Mouse (Mus musculus): ENCODE measurements at regions not wholly inside any gene's neighbourhood (a gene's known extent, or its start where the extent isn't known, plus 50 kb on each side); places are given as distances from the start of the nearest gene placed in this dataset.

- WGBS = 77% methylated on average over 5 of the region's 5 CpGs
Observed at GRCm38 (mm10) chr4:56192516-56192915, 547.4 kb upstream of the Gm26657 start.

DNA sequence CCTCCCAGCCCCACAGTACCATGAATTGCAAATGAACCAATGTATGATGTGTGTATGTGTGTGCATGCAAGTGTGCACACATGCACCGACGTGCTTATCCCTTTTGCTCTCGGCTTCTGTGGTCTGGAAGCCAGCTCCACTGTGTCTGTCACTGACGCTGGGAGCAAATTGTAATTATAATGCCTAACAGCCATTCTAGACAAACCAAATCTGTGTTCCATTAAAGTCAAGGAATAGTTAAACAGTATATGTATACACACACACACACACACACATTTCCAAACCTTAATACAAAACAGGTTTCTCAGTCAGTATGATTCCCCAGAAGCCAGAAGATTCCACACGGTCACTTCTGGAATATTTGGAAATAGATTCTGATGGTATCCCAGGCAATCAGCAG, 560.3 kb upstream of the Gm26657 start:
- Histone ChIP-seq H3K4me3 (ENCODE audit: low read depth, low read length) (no peak overlapping the region), H3K27me3 (replicated peaks; ENCODE audit: control insufficient read depth, insufficient read depth, low read length) (no peaks in the 10 kb centered on the region), H3K9me3 (ENCODE audit: control insufficient read depth, low read length) (peaks cover 5% of the 10 kb centered on the region; the same call in 1 of the 2 replicates), H3K4me1 (ENCODE audit: control insufficient read depth, insufficient read depth, low read length) (peaks cover 10% of the 10 kb centered on the region; the same call in 1 of the 2 replicates), H3K36me3 (ENCODE audit: control insufficient read depth, insufficient read depth, low read length) (no peaks in the 10 kb centered on the region), H3K9ac (ENCODE audit: low read depth, low read length) (no peak overlapping the region), H3K4me2 (ENCODE audit: low read depth, low read length) (no peak overlapping the region), H3K27ac (replicated peaks; ENCODE audit: low read depth, low read length) (0 out of 2 replicates have a peak overlapping the region, but pooled peaks have one; percentile 71)
- 39% methylated on average over 5 of the region's 5 CpGs for WGBS
- DNase-seq (ENCODE audit: low spot score) (peak; percentile 81), ATAC-seq (ENCODE audit: low read depth) (0 out of 2 replicates have a peak, but pooled peaks have one; percentile 44)

More at GRCm38 (mm10) chr4:56192516-56192915, 547.4 kb upstream of the Gm26657 start:
- ATAC-seq (ENCODE audit: low read depth) (no peak), DNase-seq (ENCODE audit: low spot score) (no peak)
- H3K27me3 ChIP-seq (replicated peaks; ENCODE audit: control insufficient read depth, insufficient read depth, low read length) = no peaks in the 10 kb centered on the region
- no peak overlapping the region for H3K4me3 ChIP-seq (ENCODE audit: low read depth, low read length)
- no peak overlapping the region for H3K9ac ChIP-seq (ENCODE audit: low read depth, low read length)
- H3K4me1 ChIP-seq (ENCODE audit: control insufficient read depth, insufficient read depth, low read length) = no peaks in the 10 kb centered on the region
- no peaks in the 10 kb centered on the region for H3K9me3 ChIP-seq (ENCODE audit: control insufficient read depth, low read length)
- no peak overlapping the region for H3K27ac ChIP-seq (replicated peaks; ENCODE audit: low read depth, low read length)
- no peaks in the 10 kb centered on the region for H3K36me3 ChIP-seq (ENCODE audit: control insufficient read depth, insufficient read depth, low read length)
- H3K4me2 ChIP-seq (ENCODE audit: low read depth, low read length) = no peak overlapping the region

DNA sequence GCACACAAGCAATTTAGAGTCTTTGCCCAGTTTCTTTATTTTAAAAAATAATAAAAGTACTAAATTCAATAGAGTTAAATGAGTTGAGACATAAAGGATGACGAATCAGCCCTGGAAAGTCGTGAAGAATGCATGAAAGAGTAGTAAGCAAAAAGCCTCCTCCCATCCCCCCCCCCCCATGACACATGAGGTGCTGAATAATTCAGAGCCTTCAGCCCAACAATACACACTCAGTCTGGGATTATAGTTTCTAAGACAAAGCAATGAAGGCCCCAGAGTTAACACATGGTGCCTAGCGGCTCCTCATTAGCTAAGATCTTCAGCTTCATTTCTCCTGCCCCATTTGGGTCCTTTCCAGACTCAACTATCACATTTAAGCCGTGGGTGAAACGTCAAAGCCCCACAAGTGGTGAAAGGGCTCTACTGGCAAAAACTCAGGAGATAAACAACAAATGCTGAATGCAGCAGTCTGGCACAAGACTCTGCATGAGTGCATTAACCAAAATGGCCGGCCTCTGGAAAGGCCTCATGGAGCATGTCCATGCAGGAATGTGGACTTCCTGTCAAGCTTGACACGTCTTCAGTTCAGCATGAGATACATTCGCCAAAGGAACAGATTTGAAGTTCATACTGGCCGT, 560.9 kb upstream of the Gm26657 start:
- no peaks in the 10 kb centered on the region for H3K36me3 ChIP-seq (ENCODE audit: control insufficient read depth, insufficient read depth, low read length)
- peak; percentile 27 for DNase-seq (ENCODE audit: low spot score)
- H3K27me3 ChIP-seq (replicated peaks; ENCODE audit: control insufficient read depth, insufficient read depth, low read length) = no peaks in the 10 kb centered on the region
- 58% methylated on average over 9 of the region's 9 CpGs for WGBS
- peaks cover 10% of the 10 kb centered on the region; the same call in 1 of the 2 replicates for H3K4me1 ChIP-seq (ENCODE audit: control insufficient read depth, insufficient read depth, low read length)
- no peak overlapping the region for H3K4me2 ChIP-seq (ENCODE audit: low read depth, low read length)
- no peak for ATAC-seq (ENCODE audit: low read depth)
- peak overlapping the region; percentile 71; the same call in 1 of the 2 replicates for H3K27ac ChIP-seq (replicated peaks; ENCODE audit: low read depth, low read length)
- no peak overlapping the region for H3K4me3 ChIP-seq (ENCODE audit: low read depth, low read length)
- H3K9ac ChIP-seq (ENCODE audit: low read depth, low read length) = no peak overlapping the region
- H3K9me3 ChIP-seq (ENCODE audit: control insufficient read depth, low read length) = no peaks in the 10 kb centered on the region

DNA sequence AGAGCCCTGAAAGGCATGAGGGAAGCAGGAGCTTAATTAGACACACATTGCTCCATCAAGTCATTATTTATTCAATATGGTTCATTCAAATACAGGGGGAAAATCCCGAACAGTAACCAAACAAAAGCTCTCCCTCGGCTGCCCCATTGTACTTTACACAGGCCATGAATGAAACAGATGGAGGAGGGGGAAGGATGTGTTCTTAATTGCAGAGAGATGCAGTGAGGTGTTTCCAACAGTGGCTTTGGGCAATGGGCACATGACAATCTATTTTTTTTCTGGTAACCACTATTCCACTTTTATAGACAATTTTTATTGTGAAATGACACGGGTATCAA, 578.6 kb upstream of the Gm26657 start:
- H3K27ac ChIP-seq (replicated peaks; ENCODE audit: low read depth, low read length) = no peak overlapping the region
- no peaks in the 10 kb centered on the region for H3K9me3 ChIP-seq (ENCODE audit: control insufficient read depth, low read length)
- WGBS = 54% methylated on average over 3 of the region's 3 CpGs
- no peak overlapping the region for H3K4me2 ChIP-seq (ENCODE audit: low read depth, low read length)
- no peak overlapping the region for H3K4me3 ChIP-seq (ENCODE audit: low read depth, low read length)
- H3K9ac ChIP-seq (ENCODE audit: low read depth, low read length) = no peak overlapping the region
- H3K36me3 ChIP-seq (ENCODE audit: control insufficient read depth, insufficient read depth, low read length) = no peaks in the 10 kb centered on the region
- H3K27me3 ChIP-seq (replicated peaks; ENCODE audit: control insufficient read depth, insufficient read depth, low read length) = no peaks in the 10 kb centered on the region
- no peaks in the 10 kb centered on the region for H3K4me1 ChIP-seq (ENCODE audit: control insufficient read depth, insufficient read depth, low read length)
- ATAC-seq (ENCODE audit: low read depth) = no peak
- DNase-seq (ENCODE audit: low spot score) = no peak

GRCm38 (mm10) chr4:56160551-56161256, 579.2 kb upstream of the Gm26657 start:
- no peaks in the 10 kb centered on the region for H3K36me3 ChIP-seq (ENCODE audit: control insufficient read depth, insufficient read depth, low read length)
- ATAC-seq (ENCODE audit: low read depth) = no peak
- H3K4me3 ChIP-seq (ENCODE audit: low read depth, low read length) = no peak overlapping the region
- H3K9me3 ChIP-seq (ENCODE audit: control insufficient read depth, low read length) = no peaks in the 10 kb centered on the region
- 76% methylated on average over 13 of the region's 13 CpGs for WGBS
- H3K4me2 ChIP-seq (ENCODE audit: low read depth, low read length) = no peak overlapping the region
- no peak overlapping the region for H3K9ac ChIP-seq (ENCODE audit: low read depth, low read length)
- DNase-seq (ENCODE audit: low spot score) = no peak
- no peaks in the 10 kb centered on the region for H3K27me3 ChIP-seq (replicated peaks; ENCODE audit: control insufficient read depth, insufficient read depth, low read length)
- H3K4me1 ChIP-seq (ENCODE audit: control insufficient read depth, insufficient read depth, low read length) = no peaks in the 10 kb centered on the region
- no peak overlapping the region for H3K27ac ChIP-seq (replicated peaks; ENCODE audit: low read depth, low read length)

DNA sequence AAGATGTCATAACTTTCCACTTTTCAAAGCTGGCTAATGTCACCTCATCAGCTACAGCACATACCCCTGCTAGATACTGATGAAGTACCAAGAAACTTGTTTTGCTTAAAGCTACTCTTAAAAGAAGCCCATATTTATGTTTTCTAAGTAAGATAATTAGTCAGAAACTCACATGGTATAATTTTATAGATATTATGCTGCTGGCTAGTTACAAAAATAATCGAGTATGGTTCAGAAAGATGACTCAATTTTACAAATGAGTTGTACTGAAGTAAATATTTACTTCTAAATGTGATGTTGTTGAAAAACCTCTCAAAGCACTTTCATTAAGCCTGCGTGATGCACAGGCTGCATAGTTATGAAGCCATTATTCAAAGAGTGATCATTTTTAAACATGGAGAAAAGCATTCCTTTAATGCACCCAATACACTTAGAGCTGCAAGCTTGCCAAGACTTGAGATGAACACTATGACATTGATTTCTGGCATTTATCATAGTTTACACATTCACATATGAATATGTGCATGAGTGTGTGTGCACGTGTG, 582.3 kb upstream of the Gm26657 start:
- Histone ChIP-seq H3K4me1 (ENCODE audit: control insufficient read depth, insufficient read depth, low read length) (no peaks in the 10 kb centered on the region), H3K27ac (replicated peaks; ENCODE audit: low read depth, low read length) (no peak overlapping the region), H3K36me3 (ENCODE audit: control insufficient read depth, insufficient read depth, low read length) (no peaks in the 10 kb centered on the region), H3K27me3 (replicated peaks; ENCODE audit: control insufficient read depth, insufficient read depth, low read length) (no peaks in the 10 kb centered on the region), H3K4me2 (ENCODE audit: low read depth, low read length) (no peak overlapping the region), H3K4me3 (ENCODE audit: low read depth, low read length) (no peak overlapping the region), H3K9ac (ENCODE audit: low read depth, low read length) (no peak overlapping the region), H3K9me3 (ENCODE audit: control insufficient read depth, low read length) (no peaks in the 10 kb centered on the region)
- 80% methylated on average over 3 of the region's 3 CpGs for WGBS
- ATAC-seq (ENCODE audit: low read depth) (no peak), DNase-seq (ENCODE audit: low spot score) (no peak)

DNA sequence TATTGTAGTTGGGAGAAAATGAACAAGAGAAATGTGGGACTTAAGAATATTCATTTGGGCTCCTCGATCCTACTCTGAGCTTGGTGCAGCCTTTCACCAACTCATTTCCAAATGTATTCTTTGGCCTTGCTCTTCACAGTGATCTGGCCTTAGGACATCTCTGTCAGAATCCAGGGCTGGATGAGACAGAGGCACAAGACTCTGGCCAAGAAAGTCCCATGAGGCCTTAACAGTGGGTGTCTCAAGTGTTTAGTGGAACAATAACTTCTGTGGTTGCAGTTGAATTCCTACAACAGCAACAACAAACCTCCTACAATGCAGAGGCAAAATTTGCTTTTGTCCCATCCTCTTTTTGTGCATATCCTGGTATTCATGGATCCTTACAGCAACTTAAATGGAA, 589.2 kb upstream of the Gm26657 start:
- ATAC-seq (ENCODE audit: low read depth) = no peak
- H3K27me3 ChIP-seq (replicated peaks; ENCODE audit: control insufficient read depth, insufficient read depth, low read length) = no peaks in the 10 kb centered on the region

DNA sequence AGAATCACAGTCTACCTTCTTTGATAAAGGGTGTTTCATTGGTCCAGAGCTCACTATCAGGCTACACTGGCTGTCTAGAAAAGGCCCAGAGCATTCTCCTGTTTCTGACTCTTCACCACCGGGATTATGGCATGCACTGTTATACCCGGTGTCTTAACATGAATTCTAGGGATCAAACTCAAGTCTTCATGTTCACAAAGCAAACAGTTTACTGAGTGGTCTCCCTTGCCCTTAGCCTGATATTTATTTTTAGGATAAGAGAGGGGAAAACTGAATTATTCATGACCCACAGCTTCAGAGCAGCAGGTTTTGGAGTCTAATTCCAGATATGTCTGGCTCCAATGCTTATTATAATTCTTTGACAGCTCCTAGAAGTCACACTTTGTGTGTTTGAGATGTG, 596.0 kb upstream of the Gm26657 start:
- ATAC-seq (ENCODE audit: low read depth) (no peak), DNase-seq (ENCODE audit: low spot score) (no peak)
- H3K36me3 ChIP-seq (ENCODE audit: control insufficient read depth, insufficient read depth, low read length) = no peaks in the 10 kb centered on the region
- H3K9me3 ChIP-seq (ENCODE audit: control insufficient read depth, low read length) = no peaks in the 10 kb centered on the region
- no peaks in the 10 kb centered on the region for H3K27me3 ChIP-seq (replicated peaks; ENCODE audit: control insufficient read depth, insufficient read depth, low read length)
- H3K9ac ChIP-seq (ENCODE audit: low read depth, low read length) = no peak overlapping the region
- H3K27ac ChIP-seq (replicated peaks; ENCODE audit: low read depth, low read length) = no peak overlapping the region
- H3K4me3 ChIP-seq (ENCODE audit: low read depth, low read length) = no peak overlapping the region
- no peaks in the 10 kb centered on the region for H3K4me1 ChIP-seq (ENCODE audit: control insufficient read depth, insufficient read depth, low read length)
- no peak overlapping the region for H3K4me2 ChIP-seq (ENCODE audit: low read depth, low read length)
- 84% methylated on average over 2 of the region's 2 CpGs for WGBS

More for the DNA sequence above, 589.2 kb upstream of the Gm26657 start:
- Histone ChIP-seq H3K4me2 (ENCODE audit: low read depth, low read length) (no peak overlapping the region), H3K27ac (replicated peaks; ENCODE audit: low read depth, low read length) (no peak overlapping the region), H3K9ac (ENCODE audit: low read depth, low read length) (no peak overlapping the region), H3K4me3 (ENCODE audit: low read depth, low read length) (no peak overlapping the region), H3K9me3 (ENCODE audit: control insufficient read depth, low read length) (no peaks in the 10 kb centered on the region), H3K36me3 (ENCODE audit: control insufficient read depth, insufficient read depth, low read length) (no peaks in the 10 kb centered on the region), H3K4me1 (ENCODE audit: control insufficient read depth, insufficient read depth, low read length) (no peaks in the 10 kb centered on the region)
- DNase-seq (ENCODE audit: low spot score) = no peak
- WGBS = 97% methylated on average over 1 of the region's 1 CpGs
